Comparison of ENCODE assay signal across 25 mouse cellular contexts in genomic region chr12:58536381-58536992, GRCm38 (mm10).
DNase-seq lines count a peak whose midpoint lies in the region; ATAC-seq and TF ChIP-seq lines count a peak whose summit lies in the region.
"Had no signal": no experiment of that assay in that cellular context is flagged by ENCODE, and none has a peak within 500 bp of the region (broad histone marks: within the 10 kb centered on the region; RNA-seq: fewer than 3 reads in every experiment).

No protein-coding gene starts in this region.

- H3K4me2 ChIP-seq in heart, embryonic 12.5 days, result no peak overlapping the region
- H3K4me2 ChIP-seq in midbrain, embryonic 13.5 days (replicated peaks), result no peak overlapping the region
- no peak overlapping the region for H3K4me2 ChIP-seq in midbrain, embryonic 14.5 days (ENCODE audit: low read length)
- H3K4me2 ChIP-seq in forebrain, embryonic 16.5 days (ENCODE audit: low read length), result no peak overlapping the region
- H3K4me2 ChIP-seq in neural tube, embryonic 14.5 days (ENCODE audit: low read depth, low read length), result no peak overlapping the region
- H3K4me2 ChIP-seq in intestine, postnatal 0 days (replicated peaks; ENCODE audit: low read depth), result no peak overlapping the region
- H3K4me2 ChIP-seq: embryonic facial prominence, embryonic 15.5 days; heart, embryonic 13.5 days had no signal

- ATAC-seq in heart, embryonic 12.5 days (ENCODE audit: insufficient number of reproducible peaks, low FRiP score), result no peak
- 0 out of 2 replicates have a peak, but pooled peaks have one; percentile 48 for ATAC-seq in midbrain, embryonic 13.5 days
- no peak for ATAC-seq in midbrain, embryonic 14.5 days (ENCODE audit: low FRiP score, low TSS enrichment)
- ATAC-seq in forebrain, embryonic 16.5 days, result peak; percentile 47
- ATAC-seq in neural tube, embryonic 14.5 days (ENCODE audit: low read depth), result peak; percentile 56; the same call in 1 of the 2 replicates
- ATAC-seq in intestine, postnatal 0 days, result no peak
- ATAC-seq: inflammation-experienced regulatory T-cells, adult 6 months; liver, postnatal 0 days; Patski had no signal

- H3K27ac ChIP-seq in heart, embryonic 12.5 days (ENCODE audit: poor library complexity, severe bottlenecking), result 0 out of 2 replicates have a peak overlapping the region, but pooled peaks have one; percentile 23
- H3K27ac ChIP-seq in midbrain, embryonic 13.5 days, result no peak overlapping the region
- no peak overlapping the region for H3K27ac ChIP-seq in midbrain, embryonic 14.5 days (replicated peaks; ENCODE audit: low read depth, low read length)
- H3K27ac ChIP-seq in forebrain, embryonic 16.5 days (ENCODE audit: low read length), result no peak overlapping the region
- H3K27ac ChIP-seq in neural tube, embryonic 14.5 days (ENCODE audit: low read depth, low read length), result no peak overlapping the region
- H3K27ac ChIP-seq in intestine, postnatal 0 days (ENCODE audit: low read depth, low read length), result no peak overlapping the region
- H3K27ac ChIP-seq: embryonic facial prominence, embryonic 15.5 days; heart, embryonic 13.5 days; kidney, postnatal 0 days; left cerebral cortex, adult 2 months had no signal

- no peak overlapping the region for H3K4me3 ChIP-seq in heart, embryonic 12.5 days
- no peak overlapping the region for H3K4me3 ChIP-seq in midbrain, embryonic 13.5 days (replicated peaks)
- H3K4me3 ChIP-seq in midbrain, embryonic 14.5 days (replicated peaks; ENCODE audit: low read depth, low read length), result no peak overlapping the region
- no peak overlapping the region for H3K4me3 ChIP-seq in forebrain, embryonic 16.5 days (replicated peaks; ENCODE audit: low read length)
- no peak overlapping the region for H3K4me3 ChIP-seq in neural tube, embryonic 14.5 days (ENCODE audit: low read depth, low read length)
- no peak overlapping the region for H3K4me3 ChIP-seq in intestine, postnatal 0 days (ENCODE audit: low read depth, low read length)
- H3K4me3 ChIP-seq: embryonic facial prominence, embryonic 15.5 days; heart, embryonic 13.5 days; left cerebral cortex, adult 2 months had no signal

- no peaks in the 10 kb centered on the region for H3K27me3 ChIP-seq in heart, embryonic 12.5 days (replicated peaks)
- H3K27me3 ChIP-seq in midbrain, embryonic 13.5 days, result no peaks in the 10 kb centered on the region
- no peaks in the 10 kb centered on the region for H3K27me3 ChIP-seq in midbrain, embryonic 14.5 days (ENCODE audit: control insufficient read depth, insufficient read depth, low read length)
- no peaks in the 10 kb centered on the region for H3K27me3 ChIP-seq in forebrain, embryonic 16.5 days (replicated peaks; ENCODE audit: control insufficient read depth, insufficient read depth, low read length)
- H3K27me3 ChIP-seq in neural tube, embryonic 14.5 days (ENCODE audit: control insufficient read depth, insufficient read depth, low read length), result no peaks in the 10 kb centered on the region
- no peaks in the 10 kb centered on the region for H3K27me3 ChIP-seq in intestine, postnatal 0 days (replicated peaks; ENCODE audit: control insufficient read depth, insufficient read depth, low read length)
- H3K27me3 ChIP-seq: embryonic facial prominence, embryonic 15.5 days; heart, embryonic 13.5 days; Patski had no signal

- intact Hi-C loops in heart, postnatal 36 days (cut with DNase I), result loop anchor here (5.0 kb wide), 1 partner anchor 324 kb away; the partner anchor contains the start of gene Sstr1

- no peaks in the 10 kb centered on the region for H3K36me3 ChIP-seq in heart, embryonic 12.5 days
- H3K36me3 ChIP-seq in midbrain, embryonic 13.5 days, result no peaks in the 10 kb centered on the region
- no peaks in the 10 kb centered on the region for H3K36me3 ChIP-seq in midbrain, embryonic 14.5 days (ENCODE audit: control insufficient read depth, insufficient read depth, low read length)
- H3K36me3 ChIP-seq in forebrain, embryonic 16.5 days (ENCODE audit: control insufficient read depth, insufficient read depth), result no peaks in the 10 kb centered on the region
- no peaks in the 10 kb centered on the region for H3K36me3 ChIP-seq in neural tube, embryonic 14.5 days (ENCODE audit: control insufficient read depth, insufficient read depth, low read length)
- H3K36me3 ChIP-seq in intestine, postnatal 0 days (ENCODE audit: control insufficient read depth, insufficient read depth), result no peaks in the 10 kb centered on the region
- H3K36me3 ChIP-seq: embryonic facial prominence, embryonic 15.5 days; heart, embryonic 13.5 days had no signal

- TF ChIP-seq CTCF in intestine, postnatal 0 days (IDR thresholded peaks at IDR 0.05; ENCODE audit: low read depth), result no peak

- WGBS in heart, embryonic 12.5 days, result 76% methylated on average over 7 of the region's 7 CpGs
- 78% methylated on average over 7 of the region's 7 CpGs for WGBS in midbrain, embryonic 13.5 days
- 80% methylated on average over 7 of the region's 7 CpGs for WGBS in midbrain, embryonic 14.5 days
- 32% methylated on average over 7 of the region's 7 CpGs for WGBS in forebrain, embryonic 16.5 days
- WGBS in neural tube, embryonic 14.5 days, result 27% methylated on average over 7 of the region's 7 CpGs
- whole genome bisulfite sequencing in intestine, postnatal 0 days, result 75% methylated on average over 7 of the region's 7 CpGs

- no peaks in the 10 kb centered on the region for H3K9me3 ChIP-seq in heart, embryonic 12.5 days (replicated peaks)
- H3K9me3 ChIP-seq in midbrain, embryonic 13.5 days, result no peaks in the 10 kb centered on the region
- H3K9me3 ChIP-seq in midbrain, embryonic 14.5 days (ENCODE audit: control insufficient read depth, low read length), result no peaks in the 10 kb centered on the region
- H3K9me3 ChIP-seq in forebrain, embryonic 16.5 days (ENCODE audit: control insufficient read depth, low read length), result no peaks in the 10 kb centered on the region
- H3K9me3 ChIP-seq in neural tube, embryonic 14.5 days (ENCODE audit: control insufficient read depth, low read length), result no peaks in the 10 kb centered on the region
- H3K9me3 ChIP-seq in intestine, postnatal 0 days (ENCODE audit: control insufficient read depth), result no peaks in the 10 kb centered on the region
- H3K9me3 ChIP-seq: embryonic facial prominence, embryonic 15.5 days; heart, embryonic 13.5 days had no signal

- DNase-seq in heart, postnatal 36 days, result no peak
- no peak for DNase-seq in midbrain, embryonic 14.5 days
- no peak for DNase-seq in thymus, postnatal 36 days
- DNase-seq: adrenal gland, postnatal 36 days; cerebellum, adult 11 months; cerebellum, adult 9-11 months; gastrocnemius, postnatal 25 days; heart, adult 18-20 months; heart, postnatal 14 days; kidney, adult 2 months; layer of hippocampus, adult 9-11 months; liver, postnatal 0 days; lung, postnatal 14 days; right cerebral cortex, postnatal 14 days had no signal

- H3K9ac ChIP-seq in heart, embryonic 12.5 days, result no peak overlapping the region
- H3K9ac ChIP-seq in midbrain, embryonic 13.5 days (replicated peaks), result no peak overlapping the region
- H3K9ac ChIP-seq in midbrain, embryonic 14.5 days (replicated peaks; ENCODE audit: low read length), result no peak overlapping the region
- H3K9ac ChIP-seq in forebrain, embryonic 16.5 days (replicated peaks; ENCODE audit: low read depth, low read length), result no peak overlapping the region
- no peak overlapping the region for H3K9ac ChIP-seq in neural tube, embryonic 14.5 days (replicated peaks; ENCODE audit: low read depth, low read length)
- H3K9ac ChIP-seq in intestine, postnatal 0 days (ENCODE audit: low read depth, low read length), result no peak overlapping the region
- H3K9ac ChIP-seq: embryonic facial prominence, embryonic 15.5 days; heart, embryonic 13.5 days; liver, postnatal 0 days had no signal

- peaks cover 4% of the 10 kb centered on the region for H3K4me1 ChIP-seq in heart, embryonic 12.5 days (replicated peaks)
- no peaks in the 10 kb centered on the region for H3K4me1 ChIP-seq in midbrain, embryonic 13.5 days (replicated peaks)
- H3K4me1 ChIP-seq in midbrain, embryonic 14.5 days (ENCODE audit: control insufficient read depth, insufficient read depth, low read length), result no peaks in the 10 kb centered on the region
- H3K4me1 ChIP-seq in forebrain, embryonic 16.5 days (replicated peaks; ENCODE audit: control insufficient read depth, insufficient read depth, low read length), result no peaks in the 10 kb centered on the region
- no peaks in the 10 kb centered on the region for H3K4me1 ChIP-seq in neural tube, embryonic 14.5 days (ENCODE audit: control insufficient read depth, insufficient read depth, low read length)
- H3K4me1 ChIP-seq in intestine, postnatal 0 days (replicated peaks; ENCODE audit: control insufficient read depth, insufficient read depth, low read length), result no peaks in the 10 kb centered on the region
- H3K4me1 ChIP-seq: embryonic facial prominence, embryonic 15.5 days had no signal

Comparison
In these comparisons a context has a peak if more than half of its experiments do, and no peak if none do; other contexts are left out.
1. ATAC-seq: peak in midbrain, embryonic 13.5 days (single experiment), forebrain, embryonic 16.5 days (single experiment) and neural tube, embryonic 14.5 days (single experiment); none in heart, embryonic 12.5 days (single experiment), midbrain, embryonic 14.5 days (single experiment) and intestine, postnatal 0 days (single experiment).